ENCODE assay signal across 8 mouse cellular contexts in genomic region chr2:174858011-174858834, GRCm38 (mm10).
DNase-seq lines count a peak whose midpoint lies in the region; ATAC-seq and TF ChIP-seq lines count a peak whose summit lies in the region.

No protein-coding gene starts in this region.

- intact Hi-C loops in gastrocnemius, adult 2 months (cut with DNase I), result loop anchor here (2.0 to 10.0 kb wide), 4 partner anchors 43 to 547 kb away; partner anchors contain the start of gene Atp5e

- ATAC-seq in hindbrain, embryonic 16.5 days, result peak; percentile 84
- no peak for ATAC-seq in monocyte, adult 5-6 weeks (replicated peaks; ENCODE audit: insufficient number of reproducible peaks, low FRiP score, low TSS enrichment, poor library complexity, severe bottlenecking)

- H3K9me3 ChIP-seq in hindbrain, embryonic 16.5 days (ENCODE audit: control insufficient read depth, low read length), result no peaks in the 10 kb centered on the region

- H3K27me3 ChIP-seq in hindbrain, embryonic 16.5 days (replicated peaks; ENCODE audit: control insufficient read depth, insufficient read depth, low read length), result no peaks in the 10 kb centered on the region

- H3K4me3 ChIP-seq in gastrocnemius, adult 2 months, result peak overlapping the region; percentile 52
- H3K4me3 ChIP-seq in hindbrain, embryonic 16.5 days (ENCODE audit: low read length), result no peak overlapping the region

- no peak overlapping the region for H3K4me2 ChIP-seq in hindbrain, embryonic 16.5 days (ENCODE audit: low read length)

- TF ChIP-seq CTCF in gastrocnemius, adult 2 months (IDR thresholded peaks at IDR 0.05), result peak; percentile 75

- H3K27ac ChIP-seq in gastrocnemius, adult 2 months, result peak overlapping the region; percentile 80
- H3K27ac ChIP-seq in hindbrain, embryonic 16.5 days (ENCODE audit: low read depth, low read length), result peak overlapping the region; percentile 69

- 17% methylated on average over 15 of the region's 15 CpGs for WGBS in hindbrain, embryonic 16.5 days

- DNase-seq in ZHBTc4 (ENCODE audit: low read depth, low spot score), result peak; percentile 45
- peak; percentile 49 to 76 for DNase-seq in cerebellum, postnatal 4 days (ENCODE audit: low spot score in 2 of 2)
- DNase-seq in gastrocnemius, adult 2 months, result peak; percentile 84
- peak; percentile 64 to 76 for DNase-seq in layer of hippocampus, postnatal 36 days
- DNase-seq in lung, postnatal 36 days, result peak; percentile 81
- peak; percentile 69 for DNase-seq in right cerebral cortex, postnatal 14 days

- H3K9ac ChIP-seq in hindbrain, embryonic 16.5 days (ENCODE audit: low read depth, low read length), result peak overlapping the region; percentile 29

- H3K36me3 ChIP-seq in hindbrain, embryonic 16.5 days (ENCODE audit: control insufficient read depth, insufficient read depth, low read length), result no peaks in the 10 kb centered on the region

- H3K4me1 ChIP-seq in hindbrain, embryonic 16.5 days (ENCODE audit: control insufficient read depth, insufficient read depth, low read depth, low read length), result peaks cover 13% of the 10 kb centered on the region
